Mouse (Mus musculus) heart, adult 8-10 months (tissue): ENCODE data around the gene Gm21637. TPM values are rescaled to one million over a fixed set of nuclear protein-coding genes. Genes with fewer than 3 reads are reported as not detected.
"Not testable (repeated sequence)": the region's sequence is repeated elsewhere in the genome, so short reads cannot be mapped to it uniquely, and the experiment has no call there.

Source experiments
- DNase-seq: peaks from one replicate; pipeline ENCODE4 v3.0.0; 2022; ENCODE audit warnings: low spot score
- total RNA-seq, 4 experiments: library from RNA; stranded (reverse); gene quantifications; 2 replicates each; pipeline ENCODE4 v1.2.4; 2022

Gene Gm21637
- not detected for total RNA-seq

- DNase-seq: not testable (repeated sequence)
Measured at GRCm38 (mm10) chrX:31961744-31962143, at the start of gene Gm21637. Gene Gm21637, plus strand, starts transcription at chrX:31962044.

Other genes with a start within 250 kb of the Gm21637 start
- gene Btbd35f25, start 244.9 kb upstream of the Gm21637 start, total RNA-seq: not detected
- gene Btbd35f22, start 85.8 kb downstream of the Gm21637 start, total RNA-seq: not detected